Mouse (Mus musculus): ENCODE results near the gene Gm11639.

Gm11639 gene

GRCm38 (mm10) chr11:104704097-104704496 lies 18.6 kb downstream of the Gm11639 start:
- no peak for DNase-seq (ENCODE audit: low spot score in 2 of 2)

- no peak for DNase-seq (ENCODE audit: low spot score in 2 of 2)
These were observed 21.6 kb downstream of the Gm11639 start for GRCm38 (mm10) chr11:104707084-104707483.

- no peak for DNase-seq (ENCODE audit: low spot score in 2 of 2)
These were observed 59.6 kb downstream of the Gm11639 start for GRCm38 (mm10) chr11:104744995-104745568.

- no peak for DNase-seq (ENCODE audit: low spot score in 2 of 2)
These were observed 80.3 kb downstream of the Gm11639 start for GRCm38 (mm10) chr11:104765762-104766161.

GRCm38 (mm10) chr11:104767068-104767467 lies 81.6 kb downstream of the Gm11639 start:
- no peak for DNase-seq (ENCODE audit: low spot score in 2 of 2)

GRCm38 (mm10) chr11:104768072-104768471 lies 82.6 kb downstream of the Gm11639 start:
- DNase-seq (ENCODE audit: low spot score in 2 of 2): peak; percentile 33 to 59

- no peak for DNase-seq (ENCODE audit: low spot score in 2 of 2)
These were observed 93.3 kb downstream of the Gm11639 start for GRCm38 (mm10) chr11:104778796-104779195.

GRCm38 (mm10) chr11:104944723-104945122 lies 259.2 kb downstream of the Gm11639 start:
- no peak for DNase-seq (ENCODE audit: low spot score in 2 of 2)

- DNase-seq (ENCODE audit: low spot score in 2 of 2): no peak
These were observed 266.8 kb downstream of the Gm11639 start for GRCm38 (mm10) chr11:104952349-104952748.

GRCm38 (mm10) chr11:104967862-104968261 lies 282.4 kb downstream of the Gm11639 start:
- no peak for DNase-seq (ENCODE audit: low spot score in 2 of 2)

- DNase-seq (ENCODE audit: low spot score in 2 of 2): no peak
These were observed 282.9 kb downstream of the Gm11639 start for GRCm38 (mm10) chr11:104968388-104968787.

GRCm38 (mm10) chr11:104971322-104971721 lies 285.8 kb downstream of the Gm11639 start:
- DNase-seq (ENCODE audit: low spot score in 2 of 2): no peak

- DNase-seq (ENCODE audit: low spot score in 2 of 2): no peak
These were observed 287.0 kb downstream of the Gm11639 start for GRCm38 (mm10) chr11:104972480-104972879.

- no peak for DNase-seq (ENCODE audit: low spot score in 2 of 2)
These were observed 292.5 kb downstream of the Gm11639 start for GRCm38 (mm10) chr11:104977976-104978375.

GRCm38 (mm10) chr11:104981342-104982055 lies 296.0 kb downstream of the Gm11639 start:
- DNase-seq (ENCODE audit: low spot score in 2 of 2): no peak

- DNase-seq (ENCODE audit: low spot score in 2 of 2): no peak
These were observed 323.7 kb downstream of the Gm11639 start for GRCm38 (mm10) chr11:105009232-105009631.

- no peak for DNase-seq (ENCODE audit: low spot score in 2 of 2)
These were observed 335.6 kb downstream of the Gm11639 start for GRCm38 (mm10) chr11:105021071-105021470.

- no peak for DNase-seq (ENCODE audit: low spot score in 2 of 2)
These were observed 343.3 kb downstream of the Gm11639 start for GRCm38 (mm10) chr11:105028744-105029348.

- no peak for DNase-seq (ENCODE audit: low spot score in 2 of 2)
These were observed 344.0 kb downstream of the Gm11639 start for GRCm38 (mm10) chr11:105029525-105029924.

GRCm38 (mm10) chr11:105030229-105030628 lies 344.7 kb downstream of the Gm11639 start:
- no peak for DNase-seq (ENCODE audit: low spot score in 2 of 2)

GRCm38 (mm10) chr11:105031103-105031502 lies 345.6 kb downstream of the Gm11639 start:
- no peak for DNase-seq (ENCODE audit: low spot score in 2 of 2)

- no peak for DNase-seq (ENCODE audit: low spot score in 2 of 2)
These were observed 349.6 kb downstream of the Gm11639 start for GRCm38 (mm10) chr11:105035081-105035480.

GRCm38 (mm10) chr11:105063292-105063691 lies 377.8 kb downstream of the Gm11639 start, which contains the start of gene Efcab3:
Gene Efcab3 (plus strand): TSS chr11:105063592.
- no peak for DNase-seq (ENCODE audit: low spot score in 2 of 2)

Measured in right cerebral cortex, adult 2 months (tissue).